24 mouse cellular contexts compared by ENCODE assay signal in genomic region chr10:127322669-127323068, GRCm38 (mm10). TPM values are rescaled to one million over a fixed set of nuclear protein-coding genes. Genes with fewer than 3 reads are reported as not detected.
DNase-seq lines count a peak whose midpoint lies in the region; ATAC-seq and TF ChIP-seq lines count a peak whose summit lies in the region.
"Had no signal": no experiment of that assay in that cellular context is flagged by ENCODE, and none has a peak within 500 bp of the region (broad histone marks: within the 10 kb centered on the region; RNA-seq: fewer than 3 reads in every experiment).

No protein-coding gene starts in this region.

- H3K4me1 ChIP-seq in liver, embryonic 13.5 days (replicated peaks): peaks cover 65% of the 10 kb centered on the region
- H3K4me1 ChIP-seq in small intestine, adult 2 months (ENCODE audit: control insufficient read depth, insufficient read depth, insufficient read length, low read length): peaks cover 15% of the 10 kb centered on the region

- no peaks in the 10 kb centered on the region for H3K36me3 ChIP-seq in liver, embryonic 13.5 days
- no peaks in the 10 kb centered on the region for H3K36me3 ChIP-seq in small intestine, adult 2 months (ENCODE audit: control insufficient read depth, insufficient read depth, low read length)
- H3K36me3 ChIP-seq: heart, embryonic 10.5 days; hindbrain, embryonic 15.5 days had no signal

- 48% methylated on average over 4 of the region's 4 CpGs for WGBS in liver, embryonic 13.5 days (ENCODE audit: insufficient replicate concordance)
- WGBS in small intestine, adult 2 months: 41% methylated on average over 4 of the region's 4 CpGs

- intact Hi-C loops in gastrocnemius, adult 2 months (cut with DNase I): no loop called here

- H3K9me3 ChIP-seq in liver, embryonic 13.5 days (replicated peaks): no peaks in the 10 kb centered on the region
- H3K9me3 ChIP-seq: heart, embryonic 10.5 days; hindbrain, embryonic 15.5 days had no signal

- DNase-seq in gastrocnemius, adult 2 months: no peak
- no peak for DNase-seq in gastrocnemius, postnatal 25 days
- DNase-seq in thymus, postnatal 4 days: peak; percentile 52
- DNase-seq in thymus, adult 18-20 months: no peak
- DNase-seq in liver, embryonic 13.5 days: no peak
- no peak for DNase-seq in urinary bladder, adult 2 months (ENCODE audit: low spot score)
- DNase-seq in lung, postnatal 10 days: no peak
- DNase-seq: cerebellum, adult 11-12 months; cerebellum, postnatal 25 days; heart, postnatal 14 days; kidney, adult 18-20 months; left cerebral cortex, postnatal 4 days; lung, adult 2 months; lung, postnatal 4 days; midbrain, embryonic 14.5 days; retina, postnatal 1 day had no signal

- no peak overlapping the region; the same call in 1 of the 2 replicates for H3K4me3 ChIP-seq in gastrocnemius, adult 2 months
- H3K4me3 ChIP-seq in liver, embryonic 13.5 days (replicated peaks): 0 out of 2 replicates have a peak overlapping the region, but pooled peaks have one; percentile 36
- peak overlapping the region; percentile 57 for H3K4me3 ChIP-seq in small intestine, adult 2 months (ENCODE audit: low read depth, low read length)
- H3K4me3 ChIP-seq: heart, embryonic 10.5 days; hindbrain, embryonic 15.5 days had no signal

- no peak for TF ChIP-seq POLR2A in small intestine, adult 2 months (IDR thresholded peaks at IDR 0.05; ENCODE audit: low read depth, low read length)

- H3K27me3 ChIP-seq in liver, embryonic 13.5 days: peaks cover 30% of the 10 kb centered on the region
- H3K27me3 ChIP-seq in small intestine, adult 2 months (ENCODE audit: control insufficient read depth, insufficient read depth, low read length): peaks cover 16% of the 10 kb centered on the region; the same call in 1 of the 2 replicates

- no peak for TF ChIP-seq CTCF in gastrocnemius, adult 2 months (IDR thresholded peaks at IDR 0.05)
- TF ChIP-seq CTCF in small intestine, adult 2 months (IDR thresholded peaks at IDR 0.05; ENCODE audit: extremely low read depth, insufficient read length, insufficient replicate concordance, low read depth, low read length): no peak

- H3K27ac ChIP-seq in gastrocnemius, adult 2 months: 0 out of 2 replicates have a peak overlapping the region, but pooled peaks have one; percentile 40
- H3K27ac ChIP-seq in liver, embryonic 13.5 days: peak overlapping the region; percentile 69
- H3K27ac ChIP-seq in small intestine, adult 2 months (ENCODE audit: insufficient read depth, low read depth, low read length): peak overlapping the region; percentile 69
- H3K27ac ChIP-seq: heart, embryonic 10.5 days; hindbrain, embryonic 15.5 days had no signal

- no peak overlapping the region; the same call in 1 of the 2 replicates for H3K9ac ChIP-seq in liver, embryonic 13.5 days
- H3K9ac ChIP-seq: hindbrain, embryonic 15.5 days had no signal

- no peak overlapping the region for H3K4me2 ChIP-seq in liver, embryonic 13.5 days
- H3K4me2 ChIP-seq: hindbrain, embryonic 15.5 days had no signal

- no peak for ATAC-seq in liver, embryonic 13.5 days (ENCODE audit: low read depth)
- ATAC-seq: forebrain, embryonic 14.5 days had no signal

RNA-seq across cellular contexts. Expression of gene Arhgap9, which starts 0.9 kb away (rescaled TPM):
- total RNA-seq in gastrocnemius, adult 2 months (2021): under 1 TPM; 0.89 to 0.99 TPM
- total RNA-seq in gastrocnemius, postnatal 25 days (2021): 1 to 10 TPM; 1.4 to 1.7 TPM
- 14.0 and 15.1 TPM in 2 replicates for polyA plus RNA-seq in liver, embryonic 13.5 days (2015; fragmentation: Nextera tagmentation; extraction: Ambion mirVana)
- 7.1 and 11.2 TPM in 2 replicates for polyA plus RNA-seq in small intestine, adult 2 months (2012; rRNA removed)
- 6.7 and 8.4 TPM in 2 replicates for polyA plus RNA-seq in urinary bladder, adult 2 months (2012; rRNA removed)

RNA-seq across cellular contexts. Expression of gene Mars, which starts 11.1 kb away (rescaled TPM):
- 10 to 100 TPM; 69.0 to 71.4 TPM for total RNA-seq in gastrocnemius, adult 2 months (2021)
- total RNA-seq in gastrocnemius, postnatal 25 days (2021): 10 to 100 TPM; 48.3 to 53.5 TPM
- polyA plus RNA-seq in liver, embryonic 13.5 days (2015; fragmentation: Nextera tagmentation; extraction: Ambion mirVana): 150 and 166 TPM in 2 replicates
- polyA plus RNA-seq in small intestine, adult 2 months (2012; rRNA removed): 24.0 and 30.7 TPM in 2 replicates
- 44.7 and 47.7 TPM in 2 replicates for polyA plus RNA-seq in urinary bladder, adult 2 months (2012; rRNA removed)

RNA-seq across cellular contexts. Expression of gene Gli1, which starts 19.1 kb away (rescaled TPM):
- total RNA-seq in gastrocnemius, adult 2 months (2021): 1 to 10 TPM in 1 of 2 experiments, under 1 TPM in 1; 0.70 to 1.2 TPM
- total RNA-seq in gastrocnemius, postnatal 25 days (2021): 1 to 10 TPM in 1 of 2 experiments, under 1 TPM in 1; 0.74 to 1.5 TPM
- polyA plus RNA-seq in liver, embryonic 13.5 days (2015; fragmentation: Nextera tagmentation; extraction: Ambion mirVana): 0.21 and 0.31 TPM in 2 replicates
- 5.5 and 10.4 TPM in 2 replicates for polyA plus RNA-seq in small intestine, adult 2 months (2012; rRNA removed)
- 29.0 and 34.1 TPM in 2 replicates for polyA plus RNA-seq in urinary bladder, adult 2 months (2012; rRNA removed)

RNA-seq across cellular contexts. Expression of gene Inhbe, which starts 31.5 kb away (rescaled TPM):
- not detected for total RNA-seq in gastrocnemius, adult 2 months (2021)
- not detected for total RNA-seq in gastrocnemius, postnatal 25 days (2021)
- 0.32 and 0.38 TPM in 2 replicates for polyA plus RNA-seq in liver, embryonic 13.5 days (2015; fragmentation: Nextera tagmentation; extraction: Ambion mirVana)
- not detected in 2 replicates for polyA plus RNA-seq in small intestine, adult 2 months (2012; rRNA removed)
- polyA plus RNA-seq in urinary bladder, adult 2 months (2012; rRNA removed): not detected in 2 replicates
- total RNA-seq: adrenal gland, adult 18-20 months; heart, postnatal 14 days; left cerebral cortex, postnatal 4 days had no signal
- polyA plus RNA-seq: brain, embryonic 14.5 days; forebrain, embryonic 14.5 days; heart, embryonic 10.5 days; large intestine, adult 2 months; stomach, embryonic 14.5 days had no signal

RNA-seq across cellular contexts. Expression of gene Mbd6, which starts 33.9 kb away (rescaled TPM):
- 10 to 100 TPM; 16.2 to 18.7 TPM for total RNA-seq in gastrocnemius, adult 2 months (2021)
- 10 to 100 TPM; 12.7 to 14.3 TPM for total RNA-seq in gastrocnemius, postnatal 25 days (2021)
- 5.9 and 6.5 TPM in 2 replicates for polyA plus RNA-seq in liver, embryonic 13.5 days (2015; fragmentation: Nextera tagmentation; extraction: Ambion mirVana)
- polyA plus RNA-seq in small intestine, adult 2 months (2012; rRNA removed): 39.3 and 76.2 TPM in 2 replicates
- polyA plus RNA-seq in urinary bladder, adult 2 months (2012; rRNA removed): 19.8 and 42.1 TPM in 2 replicates
